Mouse (Mus musculus): ENCODE measurements around the gene Mettl7a1. TPM values are rescaled to one million over a fixed set of nuclear protein-coding genes. Genes with fewer than 3 reads are reported as not detected.
"Not testable (repeated sequence)": the region's sequence is repeated elsewhere in the genome, so short reads cannot be mapped to it uniquely, and the experiment has no call there.

Gene Mettl7a1
- total RNA-seq, 2 experiments from 2014 or later: 17.7 to 49.5 TPM

DNA sequence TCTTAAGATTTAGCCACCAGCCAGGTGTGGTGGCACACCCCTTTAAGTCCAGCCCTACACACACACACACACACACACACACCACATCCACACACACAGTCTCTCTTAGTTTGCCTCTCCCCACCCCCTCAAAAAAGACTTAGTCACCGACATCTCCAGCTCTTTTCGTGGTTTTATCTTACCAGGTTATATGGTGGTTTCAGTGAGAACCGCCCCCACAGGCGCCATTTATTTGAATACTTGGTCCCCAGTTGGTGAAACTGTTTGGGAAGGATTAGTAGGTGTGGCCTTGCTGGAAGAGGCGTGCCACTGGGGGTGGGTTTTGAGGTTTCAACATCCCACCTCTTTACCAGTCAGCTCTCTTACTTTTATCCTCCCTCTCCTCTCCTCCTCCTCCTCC, 6.1 kb upstream of the Mettl7a1 start:
- ATAC-seq (replicated peaks; ENCODE audit: poor library complexity): no peak

DNA sequence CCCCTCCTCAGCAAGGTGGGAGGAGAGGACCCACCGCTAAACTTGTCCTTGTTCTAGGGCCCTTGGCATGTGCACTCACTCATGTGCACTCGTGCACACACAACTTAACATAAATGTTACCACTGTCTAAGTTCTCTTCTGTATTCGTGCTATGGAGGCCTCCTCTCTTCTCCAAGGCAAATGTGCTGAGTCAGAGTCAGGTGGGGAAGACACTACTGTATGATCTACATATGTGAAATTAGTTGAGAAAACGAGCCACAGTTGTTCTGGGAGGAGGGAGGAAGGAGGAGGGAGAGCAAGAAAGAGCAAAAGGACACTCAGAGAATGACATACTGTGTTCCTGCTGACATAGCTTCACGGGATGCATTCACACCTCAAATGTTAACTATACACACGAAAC, 3.4 kb upstream of the Mettl7a1 start:
- no peak for ATAC-seq (replicated peaks; ENCODE audit: poor library complexity)

DNA sequence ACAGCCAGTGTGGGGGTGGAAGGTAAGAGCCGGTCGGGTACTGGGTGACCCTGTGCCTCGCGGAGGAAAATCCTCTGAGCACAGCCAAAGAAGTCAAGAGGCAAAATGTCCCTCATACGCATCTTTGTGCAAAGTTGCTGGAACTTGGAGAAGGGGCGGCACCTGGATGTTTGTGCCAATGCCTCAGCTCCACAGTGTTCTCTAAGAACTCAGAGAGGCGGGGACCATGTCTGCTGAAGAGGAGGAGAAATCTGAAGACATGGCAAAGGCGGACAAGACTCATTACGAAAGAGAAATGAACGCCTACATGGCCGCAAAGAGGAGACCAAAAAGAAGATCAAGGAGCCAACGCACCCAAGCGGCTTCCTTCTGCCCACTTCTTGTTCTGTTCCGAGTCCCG, 2.4 kb upstream of the Mettl7a1 start:
- ATAC-seq (replicated peaks; ENCODE audit: poor library complexity): no peak

DNA sequence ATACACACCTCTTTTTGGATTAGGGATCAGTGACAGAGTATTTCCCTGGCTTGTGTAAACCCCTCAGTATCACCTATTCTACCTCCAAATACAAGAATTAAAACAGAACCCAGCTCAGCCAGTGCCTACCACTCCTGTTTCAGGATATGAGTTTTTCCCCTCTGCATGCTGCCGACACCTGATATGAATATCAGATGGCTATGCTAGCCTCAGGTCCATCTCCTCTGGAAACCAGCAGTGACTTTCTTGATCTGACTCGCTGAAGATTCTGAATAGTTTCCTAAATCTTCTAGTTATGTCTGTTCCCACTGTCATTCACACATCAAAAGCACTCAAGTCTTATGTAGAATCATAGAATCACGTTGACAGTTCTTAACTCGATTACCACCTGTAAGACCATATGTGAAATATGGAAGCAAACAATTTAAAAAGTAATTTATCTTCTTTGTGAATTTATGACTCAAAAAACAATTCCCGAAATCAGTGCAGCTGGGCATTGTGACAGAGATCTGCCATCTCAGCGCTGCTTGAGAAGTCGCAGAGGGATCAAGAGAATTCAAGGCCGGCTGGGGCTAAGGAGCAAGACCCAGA, 417 bp upstream of the Mettl7a1 start:
- ATAC-seq (replicated peaks; ENCODE audit: poor library complexity): no peak

DNA sequence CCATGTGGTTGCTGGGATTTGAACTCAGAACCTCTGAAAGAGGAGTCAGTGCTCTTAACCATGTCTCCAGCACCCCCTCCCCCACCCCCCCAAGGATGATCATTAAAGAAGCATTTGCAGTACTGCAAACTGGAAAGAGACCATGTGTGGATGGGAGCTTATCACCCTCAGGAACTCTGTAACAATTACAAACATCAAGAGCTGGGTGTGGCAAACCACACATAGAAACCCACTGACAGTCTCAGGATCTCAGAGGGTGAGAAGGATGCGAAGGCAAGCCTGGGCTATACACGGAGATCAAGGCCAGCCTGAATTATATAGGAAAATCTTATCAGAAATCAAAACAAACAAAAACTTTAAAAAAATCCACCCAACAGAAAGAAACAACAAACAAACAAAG, 2.3 kb downstream of the Mettl7a1 start:
- ATAC-seq (replicated peaks; ENCODE audit: poor library complexity): no peak

DNA sequence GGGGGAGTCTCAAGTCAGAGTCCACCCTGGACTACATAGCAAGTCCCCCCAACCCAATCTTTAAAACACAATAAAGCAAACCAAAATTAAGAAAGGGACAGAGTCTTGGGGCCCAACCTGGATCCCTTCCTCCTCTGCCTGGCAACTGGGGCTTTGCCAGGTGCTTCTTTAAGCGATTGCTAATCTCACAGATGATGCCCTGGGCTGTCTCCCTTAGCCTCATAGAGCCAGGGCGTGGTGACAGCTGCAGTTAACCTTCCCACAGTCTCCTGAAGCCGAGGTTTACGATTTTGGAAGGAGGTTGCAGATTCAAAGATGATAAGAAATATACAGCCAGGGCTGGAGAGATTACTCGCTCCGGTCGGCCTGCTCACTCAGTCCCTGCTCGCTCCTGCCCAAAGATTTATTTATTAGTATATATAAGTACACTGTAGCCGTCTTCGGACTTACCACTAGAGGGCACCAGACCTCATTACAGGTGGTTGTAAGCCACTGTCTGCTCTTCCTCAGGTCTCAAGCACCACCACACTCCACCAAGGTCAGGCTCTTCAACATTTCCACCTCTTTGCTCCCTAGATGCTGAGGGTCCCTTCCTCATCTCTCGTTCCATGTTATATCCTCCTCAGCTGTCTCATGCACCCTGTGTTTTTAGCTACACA, 3.6 kb downstream of the Mettl7a1 start:
- ATAC-seq (replicated peaks; ENCODE audit: poor library complexity): peak; percentile 34; the same call in 1 of the 2 replicates

DNA sequence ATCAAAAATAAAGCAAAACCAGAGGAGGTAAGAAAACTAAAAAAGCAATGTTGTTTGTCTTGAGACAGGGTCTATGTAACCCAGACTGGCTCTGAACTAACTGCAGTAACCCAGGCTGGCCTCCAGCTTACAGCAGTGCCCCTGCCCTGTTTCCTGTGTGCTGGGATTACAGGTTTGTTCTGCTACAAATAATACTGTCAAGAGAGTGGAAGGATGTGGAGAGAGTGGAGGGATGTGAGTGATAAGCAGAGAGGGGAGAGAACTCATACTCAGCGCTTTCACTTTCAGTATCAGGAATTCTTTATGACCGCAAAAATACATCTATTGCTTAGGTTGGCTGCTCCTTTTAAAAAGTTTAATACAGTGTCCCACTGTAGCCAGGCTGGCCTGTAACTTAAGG, 8.4 kb downstream of the Mettl7a1 start:
- peak; percentile 61 for ATAC-seq (replicated peaks; ENCODE audit: poor library complexity)

DNA sequence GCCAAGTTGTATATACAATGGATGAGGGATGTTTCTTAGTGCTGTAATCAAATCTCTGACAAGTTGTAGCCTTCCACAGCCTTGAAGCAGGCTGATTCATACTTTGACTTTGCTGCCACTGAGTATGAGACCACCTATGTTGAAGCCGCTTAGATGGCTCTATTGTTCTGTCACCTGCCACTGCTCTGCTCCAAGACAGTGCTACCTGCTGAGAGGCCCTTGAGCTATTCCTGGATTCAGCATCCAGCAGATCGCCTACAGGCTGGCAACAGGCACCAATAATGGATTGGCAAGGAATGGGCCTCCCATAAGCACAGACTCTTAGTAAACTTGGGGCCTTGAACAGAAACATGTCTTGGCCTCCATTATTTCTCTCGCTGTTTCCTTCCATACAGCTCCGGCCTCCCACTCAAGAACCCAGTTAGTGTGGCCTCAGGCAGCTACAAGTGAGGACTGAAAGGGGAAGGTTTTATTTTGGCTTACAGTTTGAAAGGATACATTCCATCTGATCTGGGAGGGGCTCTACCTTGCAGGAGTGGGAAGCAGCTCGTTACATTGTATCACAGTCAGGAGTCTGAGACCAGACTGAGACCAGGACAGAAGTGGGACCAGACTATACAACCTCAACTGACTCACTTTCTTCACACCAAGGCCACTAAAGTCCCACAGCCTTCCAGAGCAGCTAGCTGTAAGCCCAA, 10.7 kb downstream of the Mettl7a1 start:
- no peak for ATAC-seq (replicated peaks; ENCODE audit: poor library complexity)

DNA sequence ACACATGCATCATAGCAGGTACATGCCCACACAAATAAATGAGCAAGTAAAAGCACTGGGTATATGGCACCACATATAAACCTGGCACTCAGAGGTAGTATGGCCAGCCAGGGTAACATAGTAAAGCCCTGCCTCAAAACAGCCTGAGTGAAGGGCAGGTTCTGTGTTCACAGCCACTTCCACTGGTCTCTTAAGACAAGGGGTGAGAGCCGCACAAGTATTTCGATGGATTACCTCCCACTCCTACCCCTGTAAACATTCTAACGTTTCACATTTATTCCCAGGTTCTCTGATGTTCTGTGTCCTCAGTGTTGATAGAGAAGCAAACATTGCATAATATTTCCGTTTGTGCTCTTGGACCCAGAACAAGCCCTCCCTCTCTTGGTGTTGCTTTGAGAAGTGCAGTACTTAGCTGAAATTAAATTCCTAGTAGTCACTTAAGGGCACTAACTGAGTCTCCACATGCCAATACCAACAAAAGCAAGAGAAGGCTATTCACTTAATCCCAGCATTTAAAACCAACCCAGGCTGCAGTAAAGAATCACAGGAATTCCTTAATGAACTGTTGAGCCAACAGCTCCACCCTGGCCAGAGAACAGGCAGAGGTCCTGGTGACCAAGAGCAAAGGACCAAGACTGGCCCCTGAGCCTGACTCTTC, 14.2 kb downstream of the Mettl7a1 start:
- not testable (repeated sequence) for ATAC-seq (replicated peaks; ENCODE audit: poor library complexity)

DNA sequence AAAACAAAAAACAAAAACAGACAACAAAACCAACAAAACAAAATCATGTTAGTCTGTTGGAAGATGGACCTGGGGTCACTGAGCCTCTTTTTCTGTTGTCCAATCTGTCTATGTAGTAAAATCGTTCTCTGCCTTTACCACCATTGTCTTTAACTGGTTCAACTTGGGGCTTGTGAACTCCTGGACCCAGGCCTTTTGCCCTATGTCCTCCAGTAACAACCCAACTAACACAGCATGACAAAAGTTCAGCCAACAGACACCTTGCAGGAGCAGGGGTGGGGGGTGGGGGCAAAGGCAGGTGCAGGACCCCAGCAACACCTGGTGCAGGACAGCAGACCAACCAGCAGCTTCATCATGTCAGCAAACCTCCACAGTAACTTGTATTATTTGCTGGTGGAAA, 15.9 kb downstream of the Mettl7a1 start:
- no peak for ATAC-seq (replicated peaks; ENCODE audit: poor library complexity)

DNA sequence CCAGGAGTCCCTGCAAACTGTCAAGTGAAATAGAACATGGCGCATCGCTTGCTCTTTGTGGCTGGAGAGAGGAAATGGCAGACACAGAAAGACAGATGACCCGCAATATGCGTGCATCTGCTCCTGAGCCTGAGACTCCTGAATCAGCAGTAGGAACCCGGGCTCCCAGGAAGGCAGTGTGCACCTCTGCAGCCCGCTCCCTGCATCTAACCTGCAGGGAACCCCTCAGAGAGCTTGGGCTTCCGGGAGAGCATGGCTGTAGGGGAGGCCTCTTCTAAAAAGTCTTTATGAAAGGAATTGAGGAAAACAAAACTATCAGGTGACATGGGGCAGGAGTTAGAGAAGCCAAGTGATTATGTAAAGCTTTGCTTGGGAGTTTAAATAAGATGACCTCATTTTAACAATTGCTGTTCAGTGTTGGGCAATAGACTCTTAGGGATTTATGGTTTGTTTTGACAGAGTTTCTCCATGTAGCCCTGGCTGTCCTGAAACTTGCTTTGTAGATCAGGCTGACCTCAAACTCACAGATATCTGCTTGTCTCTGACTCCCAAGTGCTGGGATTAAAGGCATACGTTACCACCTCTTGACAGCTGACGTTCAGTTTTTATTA, 16.5 kb downstream of the Mettl7a1 start:
- no peak for ATAC-seq (replicated peaks; ENCODE audit: poor library complexity)

DNA sequence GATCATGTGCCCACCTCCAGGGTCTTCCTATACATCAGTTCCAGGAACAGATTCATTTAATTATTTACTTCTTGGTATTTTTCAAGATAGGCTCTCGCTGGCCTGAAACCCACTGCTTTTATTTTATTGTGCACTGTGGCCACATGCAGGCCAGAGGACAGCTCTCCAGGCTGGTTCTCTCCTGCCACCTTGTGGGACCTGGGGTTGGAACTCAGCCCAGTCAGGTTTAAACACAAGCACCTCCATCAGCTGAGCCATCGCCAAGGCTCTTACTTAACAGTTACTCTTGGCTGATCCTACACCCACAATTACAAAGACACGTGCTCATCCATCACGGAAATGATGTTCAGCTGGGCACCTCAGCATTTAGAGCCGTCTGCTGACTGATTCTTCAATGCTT, 17.2 kb downstream of the Mettl7a1 start:
- peak; percentile 38; the same call in 1 of the 2 replicates for ATAC-seq (replicated peaks; ENCODE audit: poor library complexity)

DNA sequence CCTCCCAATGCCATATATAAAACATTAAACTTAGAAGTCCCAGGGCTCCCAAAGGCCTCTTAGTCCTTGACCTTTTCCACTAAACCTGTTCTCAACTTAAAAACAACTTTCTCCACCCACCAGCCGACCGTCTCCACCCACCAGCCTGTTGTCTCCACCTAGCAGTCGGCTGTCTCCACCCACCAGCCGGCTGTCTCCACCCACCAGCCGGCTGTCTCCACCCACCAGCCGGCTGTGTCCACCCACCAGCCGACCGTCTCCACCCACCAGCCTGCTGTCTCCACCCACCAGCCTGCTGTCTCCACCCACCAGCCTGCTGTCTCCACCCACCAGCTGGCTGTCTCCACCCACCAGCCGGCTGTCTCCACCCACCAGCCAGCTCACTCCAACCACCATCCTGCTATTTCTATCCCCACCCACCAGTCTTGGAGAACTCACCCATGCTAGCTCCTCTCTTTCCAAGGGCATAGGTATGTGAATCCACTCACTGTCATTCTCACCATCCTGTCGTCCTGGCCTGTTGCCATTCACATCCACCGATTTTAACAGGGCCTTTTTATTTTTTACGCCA, 20.2 kb downstream of the Mettl7a1 start:
- ATAC-seq (replicated peaks; ENCODE audit: poor library complexity): peak; percentile 97

DNA sequence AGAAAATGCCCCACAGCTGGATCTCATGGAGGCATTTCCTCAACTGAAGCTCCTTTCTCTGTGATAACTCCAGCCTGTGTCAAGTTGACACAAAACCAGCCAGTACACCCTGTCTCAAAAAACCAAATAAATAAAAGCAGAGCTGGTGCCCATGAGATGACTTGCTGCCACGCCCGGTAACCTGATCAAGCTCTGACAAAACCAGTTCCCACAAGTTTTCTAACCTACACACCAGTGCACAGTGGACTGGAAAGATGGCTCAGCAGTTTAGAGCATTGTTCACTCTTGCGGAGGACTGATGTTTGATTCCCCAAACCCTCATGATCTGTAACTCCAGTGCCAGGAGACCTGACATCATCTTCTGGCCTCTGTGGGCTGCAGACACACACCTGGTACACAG, 21.3 kb downstream of the Mettl7a1 start:
- ATAC-seq (replicated peaks; ENCODE audit: poor library complexity): no peak

DNA sequence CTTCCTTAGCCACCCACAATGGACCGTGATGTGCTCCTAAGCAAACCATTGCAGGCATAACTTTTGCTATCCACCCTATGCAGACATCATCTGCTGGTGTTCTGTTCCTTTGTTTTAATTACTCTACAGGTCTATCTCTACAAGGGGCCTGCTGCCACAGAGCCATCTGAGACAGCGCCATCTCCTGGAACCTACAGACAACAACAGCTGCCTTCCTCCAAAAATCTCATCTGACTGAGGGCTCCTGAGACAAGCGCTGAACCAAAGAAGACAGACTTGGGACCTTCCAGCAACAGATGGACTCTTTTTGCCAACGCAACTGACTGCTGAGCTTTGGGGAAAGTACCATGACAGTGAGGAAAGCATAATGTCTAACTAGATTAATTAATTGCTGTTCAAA, 24.1 kb downstream of the Mettl7a1 start:
- not testable (repeated sequence) for ATAC-seq (replicated peaks; ENCODE audit: poor library complexity)

DNA sequence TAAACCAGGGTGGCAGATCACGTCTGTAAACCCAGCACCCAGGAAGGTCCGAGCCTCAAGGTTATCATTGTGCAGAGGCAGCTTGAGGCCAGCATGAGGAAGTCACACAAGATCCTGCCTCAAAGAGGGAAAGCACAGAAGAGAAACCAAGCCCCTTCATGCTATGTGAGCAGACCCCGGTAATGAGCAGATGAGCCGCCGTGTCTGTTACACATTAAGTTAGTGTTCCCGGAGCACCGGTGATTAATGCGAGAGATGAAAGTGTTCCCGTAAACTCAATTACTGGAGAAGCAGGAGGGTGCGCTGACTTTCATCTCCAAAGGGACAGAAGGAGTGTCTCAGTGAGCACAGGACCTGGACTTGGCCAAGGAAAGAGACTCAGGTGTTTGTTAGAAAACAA, 25.4 kb downstream of the Mettl7a1 start:
- not testable (repeated sequence) for ATAC-seq (replicated peaks; ENCODE audit: poor library complexity)

DNA sequence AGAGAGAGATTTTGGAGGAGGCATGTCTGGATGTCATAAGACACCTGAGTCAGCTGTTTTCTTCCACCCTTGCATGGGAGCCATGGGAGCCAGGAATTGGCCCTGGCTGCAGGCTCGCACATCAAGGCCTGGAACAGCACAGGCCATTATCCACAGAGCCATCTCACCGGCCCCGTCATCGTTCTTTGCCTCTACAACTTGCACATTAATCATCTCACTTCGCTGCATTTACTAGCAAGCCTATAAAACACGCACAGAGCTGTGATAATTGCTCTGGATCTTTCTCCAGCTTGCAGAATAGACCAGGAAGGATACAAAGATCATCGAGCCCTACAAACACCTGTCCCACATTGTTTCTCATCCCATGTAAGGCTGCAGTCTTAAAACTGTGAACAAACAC, 26.8 kb downstream of the Mettl7a1 start:
- ATAC-seq (replicated peaks; ENCODE audit: poor library complexity): no peak

DNA sequence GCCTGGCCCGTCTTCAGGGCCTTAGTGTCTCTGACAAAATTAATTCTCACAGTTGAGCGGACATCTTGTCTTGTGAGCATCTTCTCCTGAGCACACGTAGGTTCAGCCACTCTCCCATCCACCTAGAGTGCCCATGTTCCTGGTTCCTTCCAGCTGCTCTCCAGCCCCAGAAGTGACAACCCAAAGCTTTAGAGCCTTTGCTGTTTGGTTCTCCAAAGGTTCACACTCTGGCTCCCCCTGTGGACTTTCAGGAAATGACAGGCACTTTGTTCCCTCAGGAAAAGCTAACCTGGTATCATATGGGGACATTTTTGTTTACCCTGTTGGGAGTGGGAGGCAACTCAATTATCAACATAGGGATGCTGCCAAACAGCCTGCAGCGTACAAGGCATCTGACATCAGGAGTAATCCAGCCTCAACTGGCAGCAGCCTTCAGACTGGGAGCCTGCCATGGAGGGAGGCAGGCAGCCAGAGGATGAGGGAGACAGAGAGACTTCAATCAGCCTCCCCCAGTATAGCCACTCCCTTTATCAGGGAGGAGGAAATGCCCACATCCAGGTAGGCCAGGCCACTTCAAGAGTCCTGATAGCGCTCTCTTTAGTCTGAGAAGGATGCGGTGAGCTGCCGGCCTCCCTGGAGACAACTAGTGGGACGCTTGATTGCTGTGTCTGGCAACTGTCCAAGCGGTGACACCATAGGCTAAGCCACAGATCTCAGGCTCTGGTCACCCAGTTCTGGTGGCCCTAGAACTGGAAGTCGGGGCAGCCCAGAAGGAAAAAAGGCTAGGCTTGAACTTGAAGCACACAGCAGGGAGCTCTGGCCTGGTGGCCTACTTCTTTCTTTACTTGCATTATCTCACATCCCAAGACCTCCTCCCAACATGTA, 28.4 kb downstream of the Mettl7a1 start:
- ATAC-seq (replicated peaks; ENCODE audit: poor library complexity): peak; percentile 88

DNA sequence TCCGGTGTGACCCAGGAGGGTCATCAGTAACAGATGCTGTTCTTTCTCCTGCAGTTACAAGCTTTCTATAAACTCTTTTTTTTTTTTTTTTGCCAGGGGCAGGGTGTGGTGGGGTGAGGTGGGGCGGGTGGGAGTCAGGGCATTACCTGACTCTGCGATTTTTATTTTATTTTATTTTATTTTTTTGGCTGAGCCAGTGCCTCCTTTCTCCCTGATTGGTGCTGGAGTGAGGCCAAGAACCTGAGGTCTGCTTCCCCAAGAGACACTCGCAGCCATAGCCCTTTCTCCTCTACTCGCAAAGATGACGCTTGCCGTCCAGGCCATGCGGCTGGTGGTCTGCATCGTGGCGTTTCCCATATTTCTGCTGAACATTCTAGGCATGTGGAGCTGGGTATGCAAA, 30.7 kb downstream of the Mettl7a1 start, which contains the start of gene Mettl7a3:
Mettl7a3 (plus strand) TSS at position 301 of the 400 bp plus-strand sequence.
- no peak for ATAC-seq (replicated peaks; ENCODE audit: poor library complexity)

DNA sequence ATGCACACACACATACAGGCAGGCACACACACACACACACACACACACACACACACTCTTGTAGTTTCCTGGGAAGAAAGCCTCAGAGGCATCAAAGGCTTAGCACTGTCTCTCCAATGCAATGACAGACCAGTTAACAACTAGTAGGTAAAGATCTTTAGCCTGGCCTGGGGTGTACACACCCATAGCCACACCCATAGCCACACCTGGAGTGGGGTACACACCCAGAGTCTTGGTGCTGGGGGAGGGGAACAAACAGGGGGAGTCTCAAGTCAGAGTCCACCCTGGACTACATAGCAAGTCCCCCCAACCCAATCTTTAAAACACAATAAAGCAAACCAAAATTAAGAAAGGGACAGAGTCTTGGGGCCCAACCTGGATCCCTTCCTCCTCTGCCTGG, 33.4 kb downstream of the Mettl7a1 start:
- not testable (repeated sequence) for ATAC-seq (replicated peaks; ENCODE audit: poor library complexity)

All from megakaryocyte progenitor cell, adult 5-6 weeks (primary cell).